Mouse (Mus musculus): ENCODE results near the gene Zfp991. TPM values are rescaled to one million over a fixed set of nuclear protein-coding genes. Genes with fewer than 3 reads are reported as not detected.
"Not testable (repeated sequence)": the region's sequence is repeated elsewhere in the genome, so short reads cannot be mapped to it uniquely, and the experiment has no call there.

The Zfp991 gene
- total and polyA plus RNA-seq, 2 experiments from 2014 or later: 3.0 to 4.9 TPM

DNA sequence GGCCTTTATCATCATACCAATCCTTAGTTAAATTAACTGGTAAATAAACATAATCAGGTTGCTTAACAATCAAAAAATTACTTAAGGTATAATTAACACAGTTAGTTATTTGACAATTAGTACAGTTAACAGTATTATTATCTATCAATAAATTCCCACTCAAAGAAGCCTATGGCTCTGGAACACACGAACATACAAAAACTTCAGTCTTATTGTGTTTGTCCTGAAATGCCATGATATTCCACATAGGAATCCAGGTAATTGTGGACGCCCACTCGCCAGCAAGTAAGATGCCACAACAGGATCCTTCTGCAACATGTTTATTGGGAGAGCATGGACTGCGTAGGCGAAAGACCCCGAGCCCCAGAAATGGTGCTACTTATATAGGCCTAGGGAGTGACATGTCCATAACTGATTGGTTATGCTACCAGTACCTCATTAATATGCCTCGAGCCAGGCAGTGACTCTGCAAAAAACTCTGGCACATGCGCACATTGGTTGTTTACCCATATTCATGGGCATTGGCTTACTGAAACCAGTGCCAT is 49.4 kb downstream of the Zfp991 start:
- ATAC-seq; DNase-seq (ENCODE audit: low spot score); H3K9me3 ChIP-seq (ENCODE audit: low read length); H3K27me3 ChIP-seq (ENCODE audit: insufficient read depth, low read length); H3K4me1 ChIP-seq (ENCODE audit: insufficient read depth, low read length); H3K36me3 ChIP-seq (ENCODE audit: insufficient read depth, low read length); H3K4me3 ChIP-seq (ENCODE audit: low read length); H3K9ac ChIP-seq (replicated peaks; ENCODE audit: low read length); H3K4me2 ChIP-seq (ENCODE audit: low read depth, low read length); H3K27ac ChIP-seq: not testable (repeated sequence)
- WGBS: 91% methylated on average over 7 of the region's 8 CpGs

DNA sequence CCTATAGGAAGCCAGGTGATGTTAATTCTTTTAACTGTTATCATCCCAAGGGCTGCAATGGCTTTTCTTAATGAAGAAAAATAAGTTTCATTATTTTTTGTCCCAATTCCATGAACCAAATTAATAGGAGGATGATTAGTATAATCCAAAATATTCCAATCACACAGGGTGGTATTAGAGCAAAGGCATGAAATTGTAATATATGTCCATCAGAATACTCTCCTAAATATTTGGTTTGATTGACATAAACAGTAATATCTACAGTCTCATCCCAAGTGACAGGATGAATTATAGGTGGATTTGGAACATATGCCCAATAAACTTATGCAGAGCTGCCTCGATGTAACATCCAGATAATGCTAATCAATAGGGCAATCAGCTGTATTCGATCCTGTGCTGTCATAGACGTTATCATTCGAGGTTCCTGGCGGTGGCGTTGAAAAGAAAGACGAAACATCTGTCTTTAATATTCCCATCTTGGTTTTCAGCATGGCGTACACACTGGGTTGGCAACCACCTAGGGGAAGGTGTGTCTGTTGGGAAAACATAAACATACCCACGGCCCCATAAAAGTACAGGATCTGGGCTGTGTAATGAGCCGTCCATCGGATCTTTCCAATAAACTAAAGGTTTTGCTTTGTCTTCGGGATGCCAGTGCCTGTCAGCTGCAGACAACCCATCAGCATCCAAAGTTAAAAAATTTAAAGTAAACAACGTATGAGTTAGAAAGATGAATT is 50.3 kb downstream of the Zfp991 start:
- H3K27ac ChIP-seq; H3K4me3 ChIP-seq (ENCODE audit: low read length); H3K36me3 ChIP-seq (ENCODE audit: insufficient read depth, low read length); H3K27me3 ChIP-seq (ENCODE audit: insufficient read depth, low read length); H3K9ac ChIP-seq (replicated peaks; ENCODE audit: low read length); H3K4me2 ChIP-seq (ENCODE audit: low read depth, low read length); H3K4me1 ChIP-seq (ENCODE audit: insufficient read depth, low read length); DNase-seq (ENCODE audit: low spot score); H3K9me3 ChIP-seq (ENCODE audit: low read length): not testable (repeated sequence)
- ATAC-seq: peak; percentile 32; the same call in 1 of the 2 replicates
- no CpG with 5 or more reads among the region's 13 CpGs for WGBS

DNA sequence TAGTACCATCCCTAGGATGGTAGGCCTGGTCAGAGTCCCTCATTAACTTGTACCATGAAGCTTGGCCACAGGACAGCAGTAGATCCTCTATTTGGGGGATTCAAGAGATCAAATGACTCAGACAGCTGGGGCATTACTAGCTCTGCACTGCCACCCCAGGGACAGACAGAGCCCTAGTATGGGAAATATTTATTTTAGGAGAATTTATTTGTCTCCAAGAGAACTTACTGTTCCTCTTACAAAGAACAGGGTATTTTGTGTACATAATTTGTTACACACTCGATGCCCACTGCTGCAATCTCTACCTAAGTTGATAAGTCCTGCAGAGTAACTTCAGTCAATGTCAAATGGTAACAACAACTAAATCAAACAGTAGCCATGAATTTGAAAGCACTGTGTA is 55.0 kb downstream of the Zfp991 start:
- not testable (repeated sequence) for H3K4me1 ChIP-seq (ENCODE audit: insufficient read depth, low read length); H3K36me3 ChIP-seq (ENCODE audit: insufficient read depth, low read length); H3K27me3 ChIP-seq (ENCODE audit: insufficient read depth, low read length); H3K27ac ChIP-seq; H3K9ac ChIP-seq (replicated peaks; ENCODE audit: low read length); H3K4me2 ChIP-seq (ENCODE audit: low read depth, low read length); H3K4me3 ChIP-seq (ENCODE audit: low read length); H3K9me3 ChIP-seq (ENCODE audit: low read length); DNase-seq (ENCODE audit: low spot score)
- ATAC-seq: peak; percentile 43; the same call in 1 of the 2 replicates
- WGBS: 77% methylated on average over 1 of the region's 1 CpGs

DNA sequence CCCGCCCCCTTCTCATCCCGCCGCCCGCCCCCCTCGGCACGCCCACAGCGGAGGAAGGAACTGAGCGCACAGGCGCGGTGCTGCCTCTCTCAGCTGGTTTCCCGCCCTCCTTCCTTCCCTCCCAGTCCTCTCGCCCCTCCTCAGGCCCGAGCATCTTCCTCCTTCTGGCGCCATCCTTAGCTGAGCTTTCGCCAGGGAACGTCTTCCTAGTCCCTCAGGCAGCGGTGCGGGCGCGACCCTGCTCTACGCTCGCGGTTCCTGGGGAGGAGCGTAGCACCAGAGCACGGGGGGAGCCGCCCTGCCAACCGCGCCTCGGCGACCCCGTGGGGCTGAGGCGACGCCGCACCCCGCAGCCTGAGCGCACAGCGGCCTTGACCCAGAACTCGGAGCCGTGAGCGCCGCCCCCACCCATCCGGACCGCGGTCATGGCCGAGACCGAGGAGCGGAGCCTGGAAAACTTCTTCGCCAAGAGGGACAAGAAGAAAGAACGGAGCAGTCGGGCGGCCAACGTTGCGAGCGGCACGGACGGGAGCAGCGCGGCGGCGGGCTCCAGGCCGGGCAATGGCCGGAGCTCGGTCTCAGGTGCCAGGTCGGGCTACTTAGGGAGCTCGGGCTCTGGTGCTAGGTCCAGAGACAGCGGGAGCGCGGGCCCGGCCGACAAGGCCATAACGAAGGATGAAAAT is 55.6 kb downstream of the Zfp991 start:
- H3K4me3 ChIP-seq (ENCODE audit: low read length); H3K4me2 ChIP-seq (ENCODE audit: low read depth, low read length); H3K36me3 ChIP-seq (ENCODE audit: insufficient read depth, low read length); H3K27me3 ChIP-seq (ENCODE audit: insufficient read depth, low read length); H3K27ac ChIP-seq; H3K9ac ChIP-seq (replicated peaks; ENCODE audit: low read length); H3K4me1 ChIP-seq (ENCODE audit: insufficient read depth, low read length); H3K9me3 ChIP-seq (ENCODE audit: low read length): not testable (repeated sequence)
- 71% methylated on average over 67 of the region's 71 CpGs for WGBS
- peak; percentile 40; the same call in 1 of the 2 replicates for ATAC-seq
- peak; percentile 0 for DNase-seq (ENCODE audit: low spot score)

DNA sequence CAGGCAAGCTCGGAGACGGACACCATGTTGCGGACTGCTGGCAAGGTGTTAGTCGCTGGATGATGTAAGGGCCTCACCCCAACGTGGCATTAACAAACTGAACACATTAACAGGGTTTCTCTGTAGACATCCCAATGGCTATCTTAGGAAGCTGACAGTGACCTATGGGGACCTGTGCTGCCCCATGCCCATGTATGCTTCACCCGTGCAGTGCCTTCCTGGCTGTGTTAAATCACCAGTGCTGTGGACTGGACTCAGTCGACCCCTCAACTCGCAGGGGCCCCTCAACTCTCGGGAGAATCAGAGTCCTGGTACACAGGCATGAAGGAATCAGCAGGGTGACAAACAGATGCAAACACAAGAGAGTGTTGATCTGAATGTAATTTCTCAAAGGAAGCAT is 63.3 kb downstream of the Zfp991 start:
- not testable (repeated sequence) for H3K4me1 ChIP-seq (ENCODE audit: insufficient read depth, low read length); H3K9me3 ChIP-seq (ENCODE audit: low read length); H3K9ac ChIP-seq (replicated peaks; ENCODE audit: low read length); H3K4me2 ChIP-seq (ENCODE audit: low read depth, low read length); DNase-seq (ENCODE audit: low spot score); ATAC-seq; H3K36me3 ChIP-seq (ENCODE audit: insufficient read depth, low read length); H3K27me3 ChIP-seq (ENCODE audit: insufficient read depth, low read length); H3K4me3 ChIP-seq (ENCODE audit: low read length); H3K27ac ChIP-seq
- WGBS: 98% methylated on average over 3 of the region's 9 CpGs

DNA sequence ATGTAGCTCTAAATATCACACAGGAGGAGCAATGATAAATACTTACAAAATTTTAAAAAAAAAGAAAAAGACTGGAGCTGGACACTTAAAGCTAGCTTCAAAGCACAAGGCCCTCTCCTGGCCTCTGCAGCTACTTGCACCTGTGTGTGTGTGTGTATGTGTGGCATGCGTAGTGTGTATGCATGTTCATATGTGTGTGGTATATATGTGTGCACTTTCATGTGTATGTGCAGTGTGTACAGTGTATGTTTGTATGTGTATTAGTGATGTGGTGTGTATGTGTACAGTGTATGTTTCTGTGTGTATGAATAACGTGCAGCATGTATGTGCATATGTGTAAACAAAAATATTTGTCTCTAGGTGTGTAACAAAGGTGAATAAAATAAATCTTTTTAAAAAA is 65.4 kb downstream of the Zfp991 start:
- not testable (repeated sequence) for H3K27me3 ChIP-seq (ENCODE audit: insufficient read depth, low read length); H3K4me2 ChIP-seq (ENCODE audit: low read depth, low read length); DNase-seq (ENCODE audit: low spot score); H3K9me3 ChIP-seq (ENCODE audit: low read length); H3K27ac ChIP-seq; H3K4me3 ChIP-seq (ENCODE audit: low read length); H3K36me3 ChIP-seq (ENCODE audit: insufficient read depth, low read length); H3K4me1 ChIP-seq (ENCODE audit: insufficient read depth, low read length); ATAC-seq; H3K9ac ChIP-seq (replicated peaks; ENCODE audit: low read length)
- 85% methylated on average over 2 of the region's 2 CpGs for WGBS

DNA sequence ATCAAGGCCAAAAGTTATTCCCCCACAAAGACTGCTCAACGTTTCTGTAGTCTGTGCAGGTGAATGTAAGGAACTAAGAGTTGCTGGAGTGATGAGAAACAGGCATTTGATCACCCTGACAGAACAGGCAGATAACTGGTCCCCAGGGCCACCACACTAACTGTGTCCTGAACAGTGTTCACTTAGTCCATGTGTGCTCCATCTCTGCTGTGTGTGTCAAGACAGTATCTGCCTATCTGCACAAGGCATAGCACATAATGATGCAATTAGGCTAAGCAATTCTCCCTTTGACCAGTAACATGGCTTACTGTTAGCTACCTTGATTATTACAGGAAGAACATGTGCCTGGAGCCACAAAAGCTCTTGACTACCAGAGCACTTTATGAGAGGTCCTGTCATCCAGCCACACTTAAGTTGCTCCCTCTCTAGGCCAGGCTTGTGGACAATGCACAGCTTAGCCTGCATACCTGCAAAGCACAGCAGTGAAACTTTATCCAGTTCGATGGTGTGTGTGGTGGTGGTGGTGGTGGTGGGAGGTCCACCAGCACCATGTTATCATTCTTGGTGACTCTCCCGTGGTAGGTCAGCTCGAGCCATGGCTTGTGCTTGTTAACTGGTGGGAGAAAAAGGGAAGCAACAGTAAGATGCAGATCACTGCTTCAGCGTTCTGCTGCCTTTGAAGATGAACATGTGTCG is 67.4 kb downstream of the Zfp991 start:
- H3K4me1 ChIP-seq (ENCODE audit: insufficient read depth, low read length); H3K4me3 ChIP-seq (ENCODE audit: low read length); H3K27ac ChIP-seq; H3K9me3 ChIP-seq (ENCODE audit: low read length); H3K36me3 ChIP-seq (ENCODE audit: insufficient read depth, low read length); H3K4me2 ChIP-seq (ENCODE audit: low read depth, low read length); H3K9ac ChIP-seq (replicated peaks; ENCODE audit: low read length); H3K27me3 ChIP-seq (ENCODE audit: insufficient read depth, low read length); DNase-seq (ENCODE audit: low spot score): not testable (repeated sequence)
- WGBS: 73% methylated on average over 6 of the region's 6 CpGs
- peak; percentile 44 for ATAC-seq

DNA sequence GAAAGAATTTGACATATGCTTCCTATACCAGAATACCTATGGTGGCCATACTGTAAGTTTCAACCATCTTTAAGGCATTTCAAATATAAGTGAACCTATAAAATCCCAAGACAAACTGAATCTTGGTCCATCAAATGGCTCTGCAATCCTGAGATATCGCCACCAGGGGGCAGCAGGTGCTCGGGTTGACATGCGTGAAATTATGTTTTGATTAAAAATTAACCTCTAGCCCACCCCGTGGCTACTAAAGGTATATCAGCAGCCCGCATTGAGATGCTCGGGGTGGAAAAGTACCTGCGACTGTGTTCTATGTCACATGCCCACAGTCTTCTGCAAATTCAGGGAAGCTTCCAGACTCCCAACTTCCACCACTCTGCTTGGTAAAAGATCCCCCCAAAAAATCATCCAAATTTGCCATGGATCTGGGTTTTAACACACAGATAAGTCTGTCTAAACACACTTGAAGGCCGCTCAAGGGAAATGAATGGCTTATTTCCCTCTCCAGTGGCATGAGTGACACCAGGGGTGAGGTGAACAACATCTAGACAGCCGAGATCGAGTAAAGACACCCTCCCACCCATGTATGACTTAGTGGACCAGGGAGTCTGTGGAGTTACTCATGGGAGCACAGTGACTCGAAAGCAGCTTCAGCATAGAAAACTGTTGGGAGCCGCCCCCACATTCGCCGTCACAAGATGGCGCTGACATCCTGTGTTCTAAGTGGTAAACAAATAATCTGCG is 70.3 kb downstream of the Zfp991 start:
- H3K27me3 ChIP-seq (ENCODE audit: insufficient read depth, low read length); H3K27ac ChIP-seq; H3K9ac ChIP-seq (replicated peaks; ENCODE audit: low read length); H3K9me3 ChIP-seq (ENCODE audit: low read length); H3K4me2 ChIP-seq (ENCODE audit: low read depth, low read length); H3K36me3 ChIP-seq (ENCODE audit: insufficient read depth, low read length); H3K4me1 ChIP-seq (ENCODE audit: insufficient read depth, low read length); ATAC-seq; H3K4me3 ChIP-seq (ENCODE audit: low read length); DNase-seq (ENCODE audit: low spot score): not testable (repeated sequence)
- 85% methylated on average over 10 of the region's 16 CpGs for WGBS

DNA sequence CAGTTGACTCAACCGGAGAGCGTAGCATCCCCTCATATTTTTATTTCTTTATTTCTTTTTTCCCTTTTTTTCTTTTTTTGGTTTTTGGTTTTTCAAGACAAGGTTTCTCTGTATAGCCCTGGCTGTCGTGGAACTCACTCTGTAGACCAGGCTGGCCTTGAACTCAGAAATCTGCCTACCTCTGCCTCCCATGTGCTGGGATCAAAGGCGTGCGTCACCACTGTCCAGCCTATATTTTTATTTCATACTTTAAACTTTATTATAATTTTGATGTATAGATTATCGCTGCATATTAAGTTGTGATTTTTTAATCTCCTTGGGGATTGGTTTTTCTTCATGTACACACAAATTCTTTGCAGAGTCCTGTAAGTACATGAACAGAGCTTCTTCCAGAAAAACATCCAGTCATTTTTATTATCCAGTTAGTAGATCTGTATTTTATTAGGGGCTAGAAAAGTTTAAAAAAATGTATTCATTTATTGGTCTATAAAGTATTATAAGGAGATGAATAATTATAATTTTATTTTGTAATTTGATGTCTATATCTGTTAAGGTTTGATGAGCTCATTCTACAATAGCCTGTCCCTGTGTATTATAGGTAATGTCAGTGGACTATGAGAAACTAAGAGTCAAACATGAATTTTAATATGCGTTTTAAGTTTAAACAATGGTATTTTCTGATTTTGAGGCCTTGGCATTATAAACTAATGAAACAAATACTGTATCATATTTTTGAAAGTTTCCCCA is 80.5 kb downstream of the Zfp991 start:
- not testable (repeated sequence) for DNase-seq (ENCODE audit: low spot score); H3K9ac ChIP-seq (replicated peaks; ENCODE audit: low read length); H3K4me1 ChIP-seq (ENCODE audit: insufficient read depth, low read length); ATAC-seq; H3K4me2 ChIP-seq (ENCODE audit: low read depth, low read length); H3K27ac ChIP-seq; H3K4me3 ChIP-seq (ENCODE audit: low read length); H3K9me3 ChIP-seq (ENCODE audit: low read length); H3K36me3 ChIP-seq (ENCODE audit: insufficient read depth, low read length); H3K27me3 ChIP-seq (ENCODE audit: insufficient read depth, low read length)
- 90% methylated on average over 3 of the region's 7 CpGs for WGBS

Data from hindbrain, postnatal 0 days (tissue).